Mouse (Mus musculus): ENCODE measurements at regions not wholly inside any gene's neighbourhood (a gene's known extent, or its start where the extent isn't known, plus 50 kb on each side); places are given as distances from the start of the nearest gene placed in this dataset.

DNA sequence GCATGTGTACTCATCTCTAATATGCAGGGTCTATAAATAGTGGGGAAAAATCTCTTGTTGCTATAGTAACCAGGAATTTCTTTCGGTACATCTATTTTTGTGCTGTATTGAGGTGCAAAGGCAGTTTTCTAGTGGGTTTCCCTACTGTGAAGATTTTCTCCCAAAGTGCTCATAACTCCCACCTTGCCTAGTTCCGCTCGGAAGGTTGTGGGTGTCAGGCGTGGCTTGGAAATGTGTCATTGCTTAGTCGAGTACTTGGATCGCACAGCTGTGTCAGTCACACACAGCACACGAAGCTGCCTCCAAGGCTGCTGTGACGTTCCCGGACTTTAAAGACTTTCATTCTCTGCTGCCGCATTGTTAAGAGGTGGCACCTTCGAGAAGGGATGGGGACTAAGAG, 450.4 kb upstream of the BB014433 start:
- Histone ChIP-seq H3K27ac (ENCODE audit: control insufficient read depth, low read depth, low read length) (no peak overlapping the region), H3K4me3 (ENCODE audit: control insufficient read depth in 1 of 2, insufficient read depth in 1 of 2, low read depth in 2 of 2, low read length in 2 of 2) (no peak overlapping the region), H3K9ac (ENCODE audit: control insufficient read depth, low read depth, low read length, poor library complexity, severe bottlenecking) (no peak overlapping the region), H3K79me2 (ENCODE audit: control insufficient read depth, insufficient read depth, low read length, poor library complexity) (no peaks in the 10 kb centered on the region), H3K27me3 (ENCODE audit: control insufficient read depth in 1 of 2, insufficient read depth in 2 of 2, low read length in 2 of 2) (no peaks in the 10 kb centered on the region), H3K36me3 (ENCODE audit: control insufficient read depth in 1 of 2, insufficient read depth in 2 of 2, low read length in 2 of 2) (no peaks in the 10 kb centered on the region), H3K4me1 (ENCODE audit: control insufficient read depth in 1 of 2, insufficient read depth in 2 of 2, low read length in 2 of 2) (no peaks in the 10 kb centered on the region), H3K9me3 (replicated peaks; ENCODE audit: insufficient read depth, low read length) (no peaks in the 10 kb centered on the region)
- no peak for DNase-seq (ENCODE audit: low read depth, low spot score)
- TF ChIP-seq USF2 (IDR thresholded peaks at IDR 0.05; ENCODE audit: borderline replicate concordance in 1 of 2, insufficient read depth in 1 of 2, low read depth in 1 of 2, low read length in 2 of 2) (no peak), MAX (IDR thresholded peaks at IDR 0.05; ENCODE audit: low read length) (no peak), MXI1 (IDR thresholded peaks at IDR 0.05; ENCODE audit: low read depth, low read length) (no peak), POLR2AphosphoS2 (IDR thresholded peaks at IDR 0.05; ENCODE audit: low read length) (no peak), HCFC1 (IDR thresholded peaks at IDR 0.05; ENCODE audit: low read depth, low read length) (no peak), ETS1 (IDR thresholded peaks at IDR 0.05; ENCODE audit: low read depth, low read length) (no peak), MEF2A (IDR thresholded peaks at IDR 0.05; ENCODE audit: extremely low read depth, insufficient replicate concordance, low read depth, low read length, poor library complexity, severe bottlenecking) (no peak), TAL1 (IDR thresholded peaks at IDR 0.05; ENCODE audit: low read length) (no peak), POLR2AphosphoS5 (IDR thresholded peaks at IDR 0.05; ENCODE audit: borderline replicate concordance, low read depth, low read length) (no peak), EP300 (IDR thresholded peaks at IDR 0.05; ENCODE audit: low read depth in 1 of 2, low read length in 2 of 2) (no peak), USF1 (IDR thresholded peaks at IDR 0.05; ENCODE audit: low read depth, low read length) (no peak), TCF12 (IDR thresholded peaks at IDR 0.05; ENCODE audit: low read depth, low read length) (no peak), JUND (IDR thresholded peaks at IDR 0.05; ENCODE audit: low read depth, low read length) (no peak), GABPA (IDR thresholded peaks at IDR 0.05; ENCODE audit: low read depth, low read length) (no peak), TBP (IDR thresholded peaks at IDR 0.05; ENCODE audit: low read depth, low read length) (no peak), NRF1 (IDR thresholded peaks at IDR 0.05; ENCODE audit: insufficient read depth, low read depth, low read length, poor library complexity, severe bottlenecking) (no peak), MAZ (IDR thresholded peaks at IDR 0.05; ENCODE audit: low read depth, low read length) (no peak), NELFE (IDR thresholded peaks at IDR 0.05; ENCODE audit: low read depth, low read length) (no peak), CHD2 (IDR thresholded peaks at IDR 0.05; ENCODE audit: low read length) (no peak), MYC (IDR thresholded peaks at IDR 0.05; ENCODE audit: low read depth, low read length) (no peak)

DNA sequence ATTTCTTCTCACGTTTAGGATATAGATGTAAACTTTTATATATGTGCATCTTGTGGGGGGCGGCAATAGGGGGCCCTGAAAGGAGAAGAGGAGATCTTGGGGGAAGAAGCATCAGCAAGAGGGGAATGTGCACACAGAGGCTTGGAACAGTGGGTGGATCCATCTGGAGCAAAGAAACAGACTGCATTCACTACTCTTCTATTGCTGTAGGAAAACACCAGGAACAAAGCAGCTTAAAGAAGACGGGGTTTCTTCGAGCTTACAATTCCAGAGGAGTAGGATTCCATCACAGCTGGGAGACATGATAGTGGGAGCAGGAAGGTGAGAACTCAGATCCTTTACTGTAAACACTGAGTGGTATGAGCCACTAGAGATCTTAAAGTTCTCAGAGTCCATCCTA, 444.9 kb upstream of the BB014433 start:
- no peak overlapping the region for H3K4me3 ChIP-seq (ENCODE audit: control insufficient read depth in 1 of 2, insufficient read depth in 1 of 2, low read depth in 2 of 2, low read length in 2 of 2)
- H3K9me3 ChIP-seq (replicated peaks; ENCODE audit: insufficient read depth, low read length) = no peaks in the 10 kb centered on the region
- H3K27ac ChIP-seq (ENCODE audit: control insufficient read depth, low read depth, low read length) = no peak overlapping the region
- TF ChIP-seq GATA1 (IDR thresholded peaks at IDR 0.05; ENCODE audit: low read depth, low read length) (no peak), NRF1 (IDR thresholded peaks at IDR 0.05; ENCODE audit: insufficient read depth, low read depth, low read length, poor library complexity, severe bottlenecking) (no peak), MAZ (IDR thresholded peaks at IDR 0.05; ENCODE audit: low read depth, low read length) (no peak), USF2 (IDR thresholded peaks at IDR 0.05; ENCODE audit: borderline replicate concordance in 1 of 2, insufficient read depth in 1 of 2, low read depth in 1 of 2, low read length in 2 of 2) (no peak), CHD1 (IDR thresholded peaks at IDR 0.05; ENCODE audit: low read depth, low read length) (no peak), BHLHE40 (IDR thresholded peaks at IDR 0.05; ENCODE audit: borderline replicate concordance, low read depth, low read length) (no peak), MAX (IDR thresholded peaks at IDR 0.05; ENCODE audit: low read length) (no peak)
- no peak for DNase-seq (ENCODE audit: low read depth, low spot score)
- H3K36me3 ChIP-seq (ENCODE audit: control insufficient read depth in 1 of 2, insufficient read depth in 2 of 2, low read length in 2 of 2) = no peaks in the 10 kb centered on the region
- H3K9ac ChIP-seq (ENCODE audit: control insufficient read depth, low read depth, low read length, poor library complexity, severe bottlenecking) = no peak overlapping the region
- H3K27me3 ChIP-seq (ENCODE audit: control insufficient read depth in 1 of 2, insufficient read depth in 2 of 2, low read length in 2 of 2) = no peaks in the 10 kb centered on the region
- H3K4me1 ChIP-seq (ENCODE audit: control insufficient read depth in 1 of 2, insufficient read depth in 2 of 2, low read length in 2 of 2) = no peaks in the 10 kb centered on the region
- H3K79me2 ChIP-seq (ENCODE audit: control insufficient read depth, insufficient read depth, low read length, poor library complexity) = no peaks in the 10 kb centered on the region

All from MEL (cell line).